Mouse (Mus musculus) fat pad, adult 2 months (tissue): ENCODE results near the gene Neurl3.

ENCODE experiments used
- DNase-seq: peaks from one replicate; pipeline ENCODE4 v3.0.0-alpha.2; 2011; ENCODE audit warnings: low read depth, low spot score; ENCODE audit errors: extremely low read depth

Gene Neurl3

DNA sequence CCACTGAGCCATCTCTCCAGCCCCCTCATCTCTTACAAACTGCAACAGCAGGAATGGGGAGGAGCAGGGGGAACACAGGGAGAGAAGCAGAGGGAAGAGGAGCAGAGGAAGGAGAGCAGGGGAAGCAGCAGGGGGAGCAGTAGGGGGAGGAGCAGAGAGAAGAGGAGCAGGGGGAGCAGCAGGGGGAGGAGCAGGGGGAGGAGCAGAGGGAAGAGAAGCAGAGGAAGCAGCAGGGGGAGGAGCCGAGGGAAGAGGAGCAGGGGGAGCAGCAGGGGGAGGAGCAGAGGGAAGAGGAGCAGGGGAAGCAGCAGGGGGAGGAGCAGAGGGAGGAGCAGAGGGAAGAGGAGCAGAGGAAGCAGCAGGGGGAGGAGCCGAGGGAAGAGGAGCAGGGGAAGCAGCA lies 15.8 kb downstream of the Neurl3 start:
- no peak for DNase-seq

DNA sequence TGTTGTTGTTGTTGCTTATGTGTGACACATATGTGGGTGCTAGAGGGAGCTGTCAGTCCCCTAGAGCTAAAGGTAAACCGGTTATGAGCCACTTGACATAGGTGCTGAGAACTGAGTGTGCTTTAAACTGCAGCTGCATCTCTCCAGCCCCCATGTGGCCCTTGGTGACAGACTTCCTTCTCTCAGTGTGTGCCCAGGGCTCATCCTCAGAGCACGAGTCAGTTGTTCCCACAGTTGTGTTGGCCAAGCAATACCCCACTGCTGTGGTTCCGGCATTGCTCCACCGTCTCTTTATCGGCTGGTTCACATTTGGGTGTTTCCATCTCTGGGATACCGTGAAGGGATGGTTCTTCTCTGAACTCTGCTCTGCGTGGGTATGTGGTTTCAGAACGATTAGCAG lies 17.2 kb downstream of the Neurl3 start:
- DNase-seq: no peak

DNA sequence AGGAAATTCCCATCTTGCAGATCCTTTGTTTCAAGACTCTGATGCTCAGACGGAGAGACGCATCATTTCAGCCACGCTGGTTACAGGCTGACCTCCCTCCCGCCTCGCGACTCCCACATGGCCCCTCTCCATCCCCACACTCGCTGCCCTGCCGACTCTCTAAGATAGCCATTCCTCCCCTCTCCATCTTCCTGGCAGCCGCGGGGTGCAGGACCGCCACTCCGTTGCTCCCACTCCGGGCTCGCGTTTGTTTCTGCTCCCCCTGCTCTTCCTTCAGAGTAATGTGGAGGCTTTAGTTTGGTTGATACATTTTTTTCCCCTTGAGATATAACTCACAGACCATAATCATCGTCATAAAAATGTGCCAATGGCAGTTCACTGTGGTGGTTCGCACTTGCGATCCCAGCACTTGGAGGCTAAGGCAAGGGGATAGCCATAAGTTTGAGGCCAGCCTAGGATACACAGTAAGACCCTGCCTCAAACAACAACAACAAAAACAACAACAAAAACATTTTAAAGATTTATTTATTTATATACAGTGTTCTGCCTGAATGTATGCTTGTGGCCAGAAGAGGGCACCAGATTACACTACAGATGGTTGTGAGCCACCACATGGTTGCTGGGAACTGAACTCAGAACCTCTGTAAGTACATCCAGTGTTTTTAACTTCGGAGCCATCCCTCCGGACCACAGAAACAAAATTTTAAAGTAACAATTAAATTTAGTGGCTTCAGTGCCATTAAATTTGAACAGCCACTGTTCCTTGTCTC lies 18.4 kb downstream of the Neurl3 start:
- DNase-seq: no peak

DNA sequence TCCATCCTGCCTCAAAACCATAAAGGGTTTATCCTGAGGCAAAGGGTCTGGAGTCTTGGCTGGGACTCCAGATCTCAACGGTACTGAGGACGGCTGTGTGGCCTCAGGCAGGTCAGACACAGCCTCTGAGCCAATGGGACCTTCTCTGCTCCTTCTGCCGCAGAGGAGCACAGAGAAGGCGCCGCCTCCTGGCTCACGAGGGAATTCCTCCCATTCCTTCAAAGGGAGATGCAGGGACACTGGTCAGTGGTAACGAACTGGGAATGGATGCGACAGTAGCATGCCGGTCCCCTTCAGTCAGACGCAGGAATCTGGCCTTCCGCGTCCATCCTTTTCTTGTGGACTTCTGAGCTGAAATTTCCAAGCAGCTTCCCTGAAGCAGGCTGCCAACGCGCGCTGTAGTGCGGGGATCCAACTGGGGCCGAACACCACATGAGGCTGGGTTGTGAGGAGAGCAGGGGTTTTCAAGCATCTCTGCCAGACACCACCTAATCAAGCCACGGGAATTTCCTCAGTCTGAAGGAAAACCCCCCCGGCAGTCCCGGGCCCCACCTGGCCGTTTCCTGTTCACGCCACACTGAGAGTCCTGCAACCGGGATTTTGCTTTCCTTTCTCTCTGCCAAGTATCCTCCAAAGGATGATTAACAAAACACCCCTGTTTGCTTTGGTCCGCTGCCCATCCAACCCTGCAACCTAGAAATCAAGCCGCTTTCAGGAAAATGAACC lies 19.7 kb downstream of the Neurl3 start:
- no peak for DNase-seq

DNA sequence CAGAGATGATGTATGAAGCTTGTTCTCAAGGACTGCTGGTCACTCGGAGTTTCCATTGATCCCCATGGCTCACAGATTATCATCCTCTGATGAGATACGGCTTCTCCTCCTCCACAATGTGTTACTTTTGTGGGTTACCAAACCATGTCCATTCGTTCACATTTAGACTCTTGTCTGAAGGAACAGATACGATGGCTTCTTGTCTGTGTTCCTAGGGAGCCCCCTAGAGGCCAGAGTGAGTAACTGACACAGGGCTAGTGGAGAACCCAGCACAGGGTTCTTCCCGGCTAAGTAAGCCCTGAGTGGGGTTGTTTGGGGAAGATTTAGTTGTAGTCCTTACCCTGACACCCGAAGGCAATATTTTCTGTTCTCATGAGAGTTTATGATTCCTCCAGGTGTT lies 21.7 kb downstream of the Neurl3 start:
- no peak for DNase-seq

DNA sequence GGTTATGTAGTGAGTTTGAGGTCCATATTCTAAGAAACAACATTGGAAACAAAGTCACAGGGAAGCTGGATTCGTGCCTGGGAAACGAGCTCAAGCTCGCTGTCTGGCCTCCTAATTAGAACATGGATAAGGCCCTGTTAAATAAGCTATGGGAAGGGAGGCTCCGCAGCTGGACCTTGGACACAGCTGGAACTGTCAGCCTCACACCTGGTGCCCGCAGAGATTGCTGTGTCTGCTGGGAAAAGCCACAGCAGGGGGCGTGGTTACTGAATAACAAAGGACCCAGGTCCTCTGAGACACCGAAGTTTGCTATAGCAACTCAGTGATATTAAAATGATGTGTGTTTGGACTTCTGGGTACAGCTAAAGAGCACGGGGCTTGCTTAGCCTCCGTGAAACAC lies 23.1 kb downstream of the Neurl3 start:
- no peak for DNase-seq

DNA sequence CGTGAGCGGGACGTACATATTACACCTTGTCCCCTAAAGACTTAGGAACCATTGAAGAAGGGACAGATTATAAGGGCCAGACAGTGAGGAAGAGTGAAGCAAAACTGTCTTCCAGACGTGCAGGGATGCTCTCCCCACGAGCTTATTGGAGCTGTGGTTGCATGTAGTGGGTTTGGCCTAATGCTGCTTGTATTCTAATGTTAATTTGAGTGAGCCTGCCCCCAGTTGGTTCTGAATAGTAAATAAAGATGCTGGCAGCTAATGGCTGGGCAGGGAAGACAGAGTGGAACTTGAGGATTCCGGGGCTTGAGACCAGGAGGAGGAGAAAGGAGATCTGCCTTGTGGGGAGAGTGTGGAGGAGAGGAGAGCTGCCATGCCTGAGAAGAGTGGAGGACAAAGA lies 27.8 kb downstream of the Neurl3 start:
- DNase-seq: no peak

DNA sequence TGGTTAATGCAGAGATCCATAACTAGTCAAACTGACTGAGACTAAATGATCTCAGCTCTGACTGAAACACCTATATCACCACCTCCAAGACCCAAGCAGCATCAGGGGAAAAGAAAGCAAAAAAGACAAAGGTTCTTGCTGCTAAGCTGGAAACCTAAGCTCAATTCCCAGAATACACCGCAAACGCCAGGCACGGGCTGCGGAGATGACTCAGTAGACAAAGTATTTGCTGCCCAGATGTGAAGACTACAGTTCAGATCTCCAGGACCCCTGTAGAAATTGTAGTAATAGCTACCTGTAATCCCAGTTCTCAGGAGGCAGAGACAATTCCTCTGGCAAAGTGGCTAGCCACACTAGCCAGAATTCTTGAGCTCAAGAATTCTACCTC lies 29.7 kb downstream of the Neurl3 start:
- no peak for DNase-seq

DNA sequence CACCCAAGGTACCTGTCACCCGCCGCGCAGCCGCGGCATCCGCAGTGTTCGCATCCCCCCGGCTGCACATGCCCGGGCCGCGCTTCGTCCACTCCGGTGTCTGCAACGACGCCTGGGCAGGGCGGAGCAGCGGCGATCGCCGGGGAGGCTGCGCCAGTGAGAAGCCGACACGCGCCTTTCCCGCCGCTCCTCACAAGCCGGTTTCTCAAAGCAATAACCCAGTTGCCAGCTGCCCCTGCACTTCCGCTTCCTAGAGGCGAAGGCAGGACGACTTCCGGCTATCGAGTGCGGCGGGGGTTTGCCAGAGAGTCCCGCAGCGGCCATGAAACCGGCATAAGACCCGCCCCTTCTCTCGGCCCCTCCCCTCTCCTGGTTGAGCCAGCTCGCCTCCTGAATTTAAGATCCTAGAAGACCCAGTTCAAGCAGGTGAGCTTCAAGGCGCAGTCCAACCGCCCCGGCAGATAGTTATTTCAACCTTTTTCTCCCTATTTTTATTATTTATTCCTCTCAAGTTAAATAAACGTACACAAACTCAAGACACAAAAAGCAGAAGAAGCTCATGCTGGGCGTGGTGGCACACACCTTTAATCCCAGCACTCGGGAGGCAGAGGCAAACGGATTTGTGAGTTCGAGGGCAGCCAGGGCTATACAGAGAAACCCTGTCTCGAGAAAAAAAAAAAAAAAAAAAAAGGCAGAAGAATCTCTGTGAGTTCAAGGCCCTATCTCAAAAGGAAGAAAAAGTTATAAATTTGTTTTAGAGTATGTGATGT lies 30.2 kb downstream of the Neurl3 start, which contains the start of gene Uggt1:
TSS of gene Uggt1 (minus strand) at position 663 of the 770 bp plus-strand sequence.
- DNase-seq: peak; percentile 74

DNA sequence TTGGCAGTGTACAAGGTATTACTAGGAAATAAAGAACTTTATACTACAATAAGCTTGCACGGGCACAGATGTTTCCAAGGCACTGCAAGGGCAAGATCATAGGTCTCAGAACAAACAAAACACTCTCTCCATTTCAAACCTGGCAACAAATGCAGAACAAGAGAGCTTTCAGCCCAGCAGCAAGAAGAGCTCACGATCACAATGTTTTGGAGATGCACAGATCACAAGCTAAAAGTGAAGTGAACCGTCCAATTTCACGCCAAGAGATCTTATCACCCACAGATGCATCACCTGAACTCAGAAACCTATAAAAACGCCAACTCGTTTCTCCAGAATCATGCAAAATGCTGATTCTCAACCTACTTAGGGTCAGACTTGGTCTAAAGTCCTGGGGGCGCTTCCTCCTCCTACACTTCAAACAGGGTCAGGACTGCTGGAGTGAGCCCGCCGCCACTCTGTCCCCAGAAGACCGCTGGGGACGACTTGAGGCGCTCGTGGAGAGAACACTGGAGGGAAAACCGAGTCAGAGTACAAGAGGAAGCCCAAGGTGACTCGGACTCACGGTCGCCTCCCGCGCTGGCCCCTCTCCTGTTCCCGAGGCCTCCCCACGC lies 30.9 kb downstream of the Neurl3 start:
- no peak for DNase-seq

DNA sequence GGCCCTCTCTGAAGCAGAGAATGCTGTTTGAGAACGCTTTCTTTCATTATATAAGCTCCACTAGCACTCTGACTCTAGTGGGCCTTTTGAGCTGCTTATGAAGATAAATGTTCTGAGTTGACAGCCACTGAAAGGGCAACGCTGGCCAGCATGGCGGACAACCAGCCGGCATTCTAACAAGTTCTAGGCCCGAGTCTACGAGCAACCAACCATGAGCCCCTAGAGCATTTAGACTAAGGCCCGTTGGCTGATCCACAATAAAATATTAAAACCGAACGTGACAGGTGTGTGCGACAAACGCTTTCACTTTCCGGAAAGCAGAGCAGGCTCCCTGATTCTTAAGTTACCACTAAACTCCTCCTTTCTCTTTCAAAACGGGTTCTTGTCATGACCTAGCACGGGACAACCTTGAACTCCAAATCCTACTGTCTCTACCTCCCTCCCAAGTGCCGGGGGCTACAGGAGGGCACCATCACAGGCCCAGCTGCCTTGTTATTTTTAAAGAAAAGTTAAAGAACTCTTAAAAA lies 32.5 kb downstream of the Neurl3 start:
- DNase-seq: no peak

DNA sequence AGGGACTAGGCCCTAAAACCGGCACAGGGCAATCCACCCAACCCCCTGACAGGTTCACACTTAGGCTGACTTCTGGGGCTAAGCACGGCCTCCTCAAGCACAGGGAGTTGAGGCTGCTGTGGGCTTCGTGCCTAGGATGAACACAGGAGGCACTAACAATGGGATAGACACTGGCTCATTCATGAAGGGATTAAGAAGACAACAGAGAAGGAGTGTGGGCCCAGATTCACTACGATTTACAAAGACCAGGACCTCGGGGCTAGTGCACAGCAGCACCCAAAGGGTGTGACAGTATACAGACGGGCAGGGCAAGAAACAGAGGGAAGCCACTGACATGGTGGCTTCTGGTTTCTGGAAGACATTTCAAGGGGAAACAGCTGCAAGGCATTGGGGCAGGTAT lies 34.3 kb downstream of the Neurl3 start:
- no peak for DNase-seq

DNA sequence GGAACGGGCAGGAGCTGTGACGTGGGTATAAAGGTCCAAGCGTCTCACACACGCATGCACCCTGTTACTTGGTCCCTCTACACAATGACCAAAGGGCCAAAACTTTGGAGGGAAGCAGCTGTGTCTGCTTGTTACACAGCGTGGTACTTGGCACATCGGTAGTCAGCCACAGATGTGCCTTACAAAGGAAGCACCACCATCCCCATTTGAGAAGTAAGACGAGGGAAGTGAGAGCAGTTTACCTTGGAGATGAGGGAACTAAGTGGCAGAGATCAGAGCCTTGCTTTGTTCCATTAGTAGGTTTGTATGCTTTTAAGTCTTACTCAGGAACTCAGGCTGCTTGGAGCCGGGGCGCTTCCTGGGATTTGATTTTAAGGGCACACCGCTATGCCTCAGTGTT lies 35.1 kb downstream of the Neurl3 start:
- DNase-seq: no peak

DNA sequence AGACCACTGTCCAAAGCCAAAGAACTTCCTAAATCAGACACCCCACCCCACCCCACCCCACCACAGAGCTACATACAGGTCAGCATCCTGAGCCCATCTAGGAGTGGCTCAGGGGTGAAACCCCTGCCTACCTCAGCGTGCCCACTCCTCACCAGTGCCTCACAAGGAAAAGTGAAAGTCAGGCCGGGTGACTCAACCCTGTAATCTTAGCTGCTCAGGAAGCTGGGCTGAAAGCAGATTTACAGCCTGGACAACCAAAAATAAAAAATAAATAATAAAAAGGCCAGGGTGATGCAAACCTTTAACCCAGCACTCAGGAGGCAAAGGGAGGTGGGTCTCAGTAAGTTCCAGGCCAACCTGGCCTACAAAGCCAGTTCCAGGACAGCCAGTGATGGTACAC lies 38.6 kb downstream of the Neurl3 start:
- DNase-seq: no peak

DNA sequence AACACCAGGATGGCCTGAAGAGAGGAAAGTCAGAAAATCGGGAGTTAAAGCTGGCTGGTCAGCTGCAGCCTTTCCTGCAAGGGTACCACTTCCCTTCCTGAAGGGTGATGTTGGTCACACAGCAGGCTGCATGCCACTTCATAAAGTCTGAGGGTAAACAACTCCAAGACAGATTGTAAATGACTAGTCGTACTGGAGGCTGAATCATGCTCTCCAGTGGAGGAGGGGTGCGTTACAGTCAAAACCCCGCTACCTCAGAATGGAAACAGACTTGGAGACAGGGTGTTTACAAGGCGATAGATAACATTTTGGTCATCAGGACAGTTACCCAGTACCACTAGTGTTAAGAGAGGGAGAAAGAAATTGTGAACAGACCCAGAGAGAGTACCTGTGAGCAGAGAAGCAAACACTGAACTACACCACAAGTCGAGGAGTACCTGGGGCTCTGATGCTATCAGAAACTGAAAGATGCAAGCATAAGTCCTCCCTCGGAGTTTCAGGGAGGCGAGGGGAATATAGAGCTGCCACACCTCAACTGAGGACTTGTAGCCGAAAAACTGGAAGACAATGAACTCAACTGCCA lies 39.3 kb downstream of the Neurl3 start:
- DNase-seq: no peak

DNA sequence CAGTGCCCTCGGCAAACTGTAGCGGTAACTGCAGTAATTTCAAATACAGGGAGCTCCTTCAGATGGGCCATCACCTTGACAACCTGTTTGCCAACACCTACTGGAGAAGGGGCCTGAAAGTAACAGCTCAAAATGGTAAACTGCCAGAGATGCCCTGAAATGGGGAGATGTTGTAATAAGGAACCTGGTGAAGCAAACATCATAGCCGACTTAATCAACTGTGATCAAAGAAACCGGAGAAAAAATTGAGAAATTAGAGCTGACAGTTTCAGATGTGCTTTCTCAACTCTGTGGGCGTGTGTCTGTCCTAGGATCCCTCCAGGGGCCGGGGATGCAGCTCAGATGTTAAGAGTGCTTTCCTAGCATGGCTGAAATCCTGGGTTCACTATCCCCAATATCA lies 41.3 kb downstream of the Neurl3 start:
- DNase-seq: peak; percentile 21

DNA sequence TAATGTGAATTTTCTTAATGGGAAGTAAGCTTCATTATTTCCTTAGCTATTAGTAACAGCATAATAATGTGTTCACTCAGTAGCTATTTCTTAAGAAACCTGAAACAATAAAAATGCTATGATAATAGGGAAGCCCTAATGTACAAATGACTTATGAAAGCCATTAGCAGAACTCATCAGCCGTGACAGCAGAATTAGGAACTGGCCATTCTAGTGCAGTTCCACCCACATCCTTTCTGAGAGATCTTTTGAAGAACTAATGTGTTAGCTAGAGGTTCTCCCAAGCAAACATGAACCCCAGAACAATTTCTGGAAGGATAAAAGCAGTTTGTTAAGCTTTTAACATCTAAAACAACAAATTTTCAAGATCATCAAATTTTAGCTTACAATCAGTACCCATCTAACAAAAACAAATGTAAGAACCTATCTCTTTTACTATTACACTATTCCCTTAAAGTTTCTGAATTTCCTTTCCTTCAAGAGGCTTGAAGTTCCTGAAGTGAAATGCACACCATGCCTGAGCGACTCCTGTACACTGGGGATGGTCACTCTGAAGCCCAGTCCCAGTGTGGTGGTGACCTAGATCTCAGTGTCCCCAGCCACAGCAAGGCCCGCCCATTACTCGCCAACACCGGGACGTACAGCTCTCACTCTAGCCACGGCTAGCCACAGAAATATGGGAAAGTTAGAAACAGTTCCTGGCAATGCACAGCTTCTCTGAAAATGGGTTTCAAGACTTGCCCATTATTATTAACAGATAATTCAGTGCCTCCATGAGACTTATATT lies 43.4 kb downstream of the Neurl3 start:
- no peak for DNase-seq

DNA sequence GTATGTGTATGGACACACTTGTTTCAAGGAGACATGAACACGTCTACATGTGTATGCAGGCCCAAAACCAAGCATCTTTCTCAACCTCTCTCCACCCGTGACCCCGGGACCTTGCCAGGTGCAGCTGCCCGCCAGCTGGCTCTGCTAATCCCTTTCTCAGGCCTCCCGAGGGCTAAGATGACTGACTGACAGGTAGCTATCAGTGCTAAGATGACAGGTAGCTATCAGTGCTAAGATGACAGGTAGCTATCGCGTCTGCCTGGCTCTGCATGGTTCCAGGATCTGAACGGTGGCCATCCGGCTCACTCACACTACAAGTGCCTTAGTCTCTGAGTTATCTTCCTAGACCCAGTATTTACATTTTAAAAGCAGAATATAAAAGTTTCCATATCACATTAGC lies 46.0 kb downstream of the Neurl3 start:
- DNase-seq: no peak

DNA sequence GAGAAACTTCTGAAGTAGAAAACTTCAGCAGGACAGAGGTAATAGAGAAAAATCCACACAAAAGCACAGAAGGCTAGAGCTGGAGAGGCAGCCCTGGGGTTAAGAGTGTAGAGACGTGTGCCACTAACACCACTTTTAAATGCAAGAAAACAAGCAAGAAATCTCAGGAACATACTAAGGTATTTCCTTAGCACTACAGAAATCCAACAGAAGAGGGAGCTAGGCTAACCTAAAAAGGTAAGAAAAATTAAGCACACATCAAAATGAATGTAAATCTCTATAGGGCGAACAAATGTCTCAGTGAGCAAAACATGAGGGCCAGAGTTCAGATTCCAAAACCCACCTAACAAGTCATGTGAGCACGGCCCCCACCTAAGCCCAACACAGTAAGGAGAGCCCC lies 49.8 kb downstream of the Neurl3 start:
- no peak for DNase-seq
